Mouse (Mus musculus) hindbrain, embryonic 14.5 days (tissue): ENCODE measurements around the gene Thap8. TPM values are rescaled to one million over a fixed set of nuclear protein-coding genes. Genes with fewer than 3 reads are reported as not detected.
A peak's percentile ranks its signal among the peaks of the same experiment; 100 is the strongest.
"Not testable (repeated sequence)": the region's sequence is repeated elsewhere in the genome, so short reads cannot be mapped to it uniquely, and the experiment has no call there.

Experiments used
- ATAC-seq: fragments of 200-750 bp; cut with Nextera tagmentation; 2 replicates; pipeline ENCODE4 v1.8.0; 2017; ENCODE audit warnings: moderate number of reproducible peaks, mild to moderate bottlenecking, moderate TSS enrichment, moderate library complexity; ENCODE audit not compliant: low FRiP score
- DNase-seq: peaks from one replicate; pipeline ENCODE4 v3.0.0-alpha.2; 2015; ENCODE audit warnings: low spot score
- H3K27ac ChIP-seq: fragments of 300-500 bp; sonication (generic); 2 replicates; pipeline ENCODE4 v1.5.1; 2014; ENCODE audit warnings: mild to moderate bottlenecking, moderate library complexity
- H3K27me3 ChIP-seq: fragments of 300-500 bp; sonication (generic); 2 replicates; pipeline ENCODE4 v1.6.1; 2014; ENCODE audit warnings: mild to moderate bottlenecking, low read length, mixed read lengths; ENCODE audit not compliant: control insufficient read depth, insufficient read depth
- H3K36me3 ChIP-seq: fragments of 300-500 bp; sonication (generic); replicated peaks from 2 replicates; pipeline ENCODE4 v1.6.1; 2014; ENCODE audit not compliant: control insufficient read depth, insufficient read depth
- H3K4me1 ChIP-seq: fragments of 300-500 bp; sonication (generic); replicated peaks from 2 replicates; pipeline ENCODE4 v1.6.1; 2014; ENCODE audit warnings: antibody characterized with exemption, low read length, mixed read lengths; ENCODE audit not compliant: control insufficient read depth, insufficient read depth
- H3K4me2 ChIP-seq: fragments of 300-500 bp; sonication (generic); replicated peaks from 2 replicates; pipeline ENCODE4 v1.6.1; 2014; ENCODE audit warnings: mild to moderate bottlenecking, moderate library complexity
- H3K4me3 ChIP-seq: fragments of 300-500 bp; sonication (generic); replicated peaks from 2 replicates; pipeline ENCODE4 v1.5.1; 2014; ENCODE audit warnings: mild to moderate bottlenecking, low read length
- H3K9ac ChIP-seq: fragments of 300-500 bp; sonication (generic); 2 replicates; pipeline ENCODE4 v1.6.1; 2014
- H3K9me3 ChIP-seq: fragments of 300-500 bp; sonication (generic); 2 replicates; pipeline ENCODE4 v1.6.1; 2016; ENCODE audit warnings: low read length; ENCODE audit not compliant: control insufficient read depth
- WGBS: fragments of 180-500 bp; shearing (Covaris S2); extraction: QIAGEN DNeasy Blood & Tissue Kit; methylation state at CpG from one replicate; pipeline ENCODE4 v1.1.7; 2014; 5-methylcytosine and 5-hydroxymethylcytosine counted together
- polyA plus RNA-seq: library from polyadenylated mRNA; unstranded; fragments of >200 nt; fragmentation: Nextera tagmentation; extraction: Ambion mirVana; gene quantifications from 2 replicates; pipeline ENCODE4 v1.2.1, GENCODE M21; 2014

Gene Thap8
- polyA plus RNA-seq, 1 experiment from 2014 or later: 0.43 TPM

- H3K36me3 ChIP-seq: peaks cover 27% of the 10 kb centered on the region
- not testable (repeated sequence) for H3K4me2 ChIP-seq, H3K9ac ChIP-seq, ATAC-seq, H3K27me3 ChIP-seq, DNase-seq, H3K4me3 ChIP-seq, H3K4me1 ChIP-seq, H3K9me3 ChIP-seq, H3K27ac ChIP-seq
- 95% methylated on average over 3 of the region's 3 CpGs for WGBS
Measured at GRCm38 (mm10) chr7:30237374-30237773, 42.5 kb upstream of the Thap8 start.

GRCm38 (mm10) chr7:30251956-30252954 is 27.6 kb upstream of the Thap8 start:
- H3K4me3 ChIP-seq: no peak overlapping the region
- 94% methylated on average over 12 of the region's 12 CpGs for WGBS
- H3K27ac ChIP-seq: no peak overlapping the region
- H3K27me3 ChIP-seq: no peaks in the 10 kb centered on the region
- no peaks in the 10 kb centered on the region for H3K9me3 ChIP-seq
- H3K9ac ChIP-seq: no peak overlapping the region
- H3K4me2 ChIP-seq: no peak overlapping the region
- ATAC-seq (no peak), DNase-seq (no peak)
- H3K36me3 ChIP-seq: no peaks in the 10 kb centered on the region
- H3K4me1 ChIP-seq: no peaks in the 10 kb centered on the region

GRCm38 (mm10) chr7:30265041-30265440 is 14.9 kb upstream of the Thap8 start:
- no peak for ATAC-seq
- Histone ChIP-seq H3K4me1 (no peaks in the 10 kb centered on the region), H3K9ac (no peak overlapping the region), H3K27ac (no peak overlapping the region), H3K9me3 (no peaks in the 10 kb centered on the region), H3K27me3 (no peaks in the 10 kb centered on the region), H3K4me2 (no peak overlapping the region), H3K4me3 (no peak overlapping the region), H3K36me3 (no peaks in the 10 kb centered on the region)
- WGBS: 86% methylated on average over 2 of the region's 2 CpGs
- DNase-seq: no peak

GRCm38 (mm10) chr7:30265531-30265930 is 14.4 kb upstream of the Thap8 start:
- no peaks in the 10 kb centered on the region for H3K27me3 ChIP-seq
- 93% methylated on average over 5 of the region's 5 CpGs for WGBS
- H3K27ac ChIP-seq: no peak overlapping the region
- ATAC-seq: no peak
- H3K9me3 ChIP-seq: no peaks in the 10 kb centered on the region
- no peak overlapping the region for H3K4me3 ChIP-seq
- H3K36me3 ChIP-seq: no peaks in the 10 kb centered on the region
- DNase-seq: no peak
- no peak overlapping the region for H3K4me2 ChIP-seq
- H3K9ac ChIP-seq: no peak overlapping the region
- H3K4me1 ChIP-seq: no peaks in the 10 kb centered on the region

GRCm38 (mm10) chr7:30265935-30266334 is 14.0 kb upstream of the Thap8 start:
- DNase-seq (no peak), ATAC-seq (no peak)
- Histone ChIP-seq H3K4me3 (no peak overlapping the region), H3K4me2 (no peak overlapping the region), H3K9ac (no peak overlapping the region), H3K4me1 (no peaks in the 10 kb centered on the region), H3K27me3 (no peaks in the 10 kb centered on the region), H3K36me3 (no peaks in the 10 kb centered on the region), H3K27ac (no peak overlapping the region), H3K9me3 (no peaks in the 10 kb centered on the region)
- 92% methylated on average over 7 of the region's 7 CpGs for WGBS

- Histone ChIP-seq H3K4me2 (no peak overlapping the region), H3K27me3 (no peaks in the 10 kb centered on the region), H3K9ac (no peak overlapping the region), H3K4me3 (no peak overlapping the region), H3K27ac (no peak overlapping the region), H3K9me3 (no peaks in the 10 kb centered on the region), H3K4me1 (no peaks in the 10 kb centered on the region), H3K36me3 (no peaks in the 10 kb centered on the region)
- DNase-seq (no peak), ATAC-seq (no peak)
- WGBS: 80% methylated on average over 3 of the region's 3 CpGs
Measured at GRCm38 (mm10) chr7:30266780-30267179, 13.1 kb upstream of the Thap8 start.

- 94% methylated on average over 4 of the region's 4 CpGs for WGBS
- ATAC-seq: no peak
- Histone ChIP-seq H3K4me2 (no peak overlapping the region), H3K4me3 (no peak overlapping the region), H3K4me1 (no peaks in the 10 kb centered on the region), H3K9ac (no peak overlapping the region), H3K9me3 (no peaks in the 10 kb centered on the region), H3K27me3 (no peaks in the 10 kb centered on the region), H3K27ac (no peak overlapping the region), H3K36me3 (no peaks in the 10 kb centered on the region)
- DNase-seq: no peak
Measured at GRCm38 (mm10) chr7:30269641-30270040, 10.3 kb upstream of the Thap8 start.

GRCm38 (mm10) chr7:30274383-30274782 is 5.5 kb upstream of the Thap8 start:
- DNase-seq (no peak), ATAC-seq (no peak)
- no peaks in the 10 kb centered on the region for H3K4me1 ChIP-seq
- no peak overlapping the region for H3K4me3 ChIP-seq
- H3K27me3 ChIP-seq: no peaks in the 10 kb centered on the region
- no peaks in the 10 kb centered on the region for H3K36me3 ChIP-seq
- no peak overlapping the region for H3K4me2 ChIP-seq
- H3K27ac ChIP-seq: no peak overlapping the region
- no peak overlapping the region for H3K9ac ChIP-seq
- H3K9me3 ChIP-seq: no peaks in the 10 kb centered on the region
- 92% methylated on average over 6 of the region's 6 CpGs for WGBS

GRCm38 (mm10) chr7:30278911-30279310 is 983 bp upstream of the Thap8 start:
- Histone ChIP-seq H3K9ac (no peak overlapping the region), H3K27ac (no peak overlapping the region), H3K27me3 (no peaks in the 10 kb centered on the region), H3K9me3 (no peaks in the 10 kb centered on the region), H3K36me3 (no peaks in the 10 kb centered on the region), H3K4me2 (peak overlapping the region; percentile 91), H3K4me1 (no peaks in the 10 kb centered on the region), H3K4me3 (no peak overlapping the region; the same call in 1 of the 2 replicates)
- no peak for ATAC-seq
- no peak for DNase-seq
- WGBS: 67% methylated on average over 2 of the region's 2 CpGs
